Mouse (Mus musculus): ENCODE results near the gene Gm16253. TPM values are rescaled to one million over a fixed set of nuclear protein-coding genes. Genes with fewer than 3 reads are reported as not detected.

The Gm16253 gene
- polyA plus RNA-seq, 1 experiment from 2014 or later = not detected

DNA sequence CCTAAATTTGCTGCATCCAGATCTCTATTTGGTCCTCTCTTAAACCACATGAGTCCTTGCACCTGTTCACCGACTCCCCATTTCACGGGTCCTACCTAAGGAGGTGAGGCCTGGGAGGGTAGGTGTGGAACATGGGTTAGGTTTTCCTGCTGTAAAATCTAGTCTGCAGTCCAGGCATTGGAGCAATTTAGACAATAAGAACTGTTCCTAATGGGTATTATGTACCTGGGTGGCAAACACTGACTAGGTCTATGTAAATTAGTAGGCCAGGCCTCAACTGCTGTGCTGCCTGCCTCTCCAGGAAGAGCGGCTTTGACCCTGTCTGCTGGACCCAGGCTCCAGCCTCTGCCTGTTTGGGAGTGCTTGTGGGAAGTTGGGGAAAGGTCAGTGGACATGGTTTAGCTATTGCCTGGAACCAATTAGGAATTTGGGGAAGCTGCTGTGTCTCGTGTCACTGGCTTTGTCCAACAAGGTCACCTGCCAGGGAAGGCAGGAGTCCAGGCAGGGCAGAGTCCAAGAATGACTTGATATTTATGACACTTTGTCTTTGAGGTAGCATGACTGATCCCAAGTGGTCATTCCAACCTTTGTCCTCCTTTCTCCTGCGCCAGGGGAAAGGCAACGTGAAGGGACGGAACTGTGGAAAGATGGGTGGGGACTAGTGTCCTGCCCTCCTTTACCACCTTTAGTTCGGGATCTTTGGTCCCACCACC is 1.4 kb upstream of the Gm16253 start:
- no peak for DNase-seq (ENCODE audit: low spot score)
- Histone ChIP-seq H3K36me3 (ENCODE audit: insufficient read depth, low read length) (no peaks in the 10 kb centered on the region), H3K27ac (peak overlapping the region; percentile 90), H3K27me3 (ENCODE audit: insufficient read depth, low read length) (no peaks in the 10 kb centered on the region), H3K4me2 (ENCODE audit: low read length) (peak overlapping the region; percentile 19; the same call in 1 of the 2 replicates), H3K4me1 (replicated peaks; ENCODE audit: insufficient read depth, low read length) (peaks cover 17% of the 10 kb centered on the region; the same call in 1 of the 2 replicates), H3K9me3 (replicated peaks; ENCODE audit: low read length) (no peaks in the 10 kb centered on the region), H3K4me3 (replicated peaks; ENCODE audit: low read depth, low read length) (no peak overlapping the region), H3K9ac (ENCODE audit: low read depth, low read length) (no peak overlapping the region)
- TF ChIP-seq CTCF (IDR thresholded peaks at IDR 0.05; ENCODE audit: low read depth) = no peak
- 74% methylated on average over 8 of the region's 8 CpGs for WGBS
- ATAC-seq (replicated peaks; ENCODE audit: low FRiP score, low read depth) = 0 out of 2 replicates have a peak, but pooled peaks have one; percentile 3

GRCm38 (mm10) chr3:96576005-96576658 is 652 bp upstream of the Gm16253 start:
- no peak for TF ChIP-seq CTCF (IDR thresholded peaks at IDR 0.05; ENCODE audit: low read depth)
- Histone ChIP-seq H3K27me3 (ENCODE audit: insufficient read depth, low read length) (no peaks in the 10 kb centered on the region), H3K27ac (peak overlapping the region; percentile 90), H3K4me2 (ENCODE audit: low read length) (peak overlapping the region; percentile 19), H3K9ac (ENCODE audit: low read depth, low read length) (0 out of 2 replicates have a peak overlapping the region, but pooled peaks have one; percentile 3), H3K9me3 (replicated peaks; ENCODE audit: low read length) (no peaks in the 10 kb centered on the region), H3K4me1 (replicated peaks; ENCODE audit: insufficient read depth, low read length) (peaks cover 17% of the 10 kb centered on the region; the same call in 1 of the 2 replicates), H3K36me3 (ENCODE audit: insufficient read depth, low read length) (no peaks in the 10 kb centered on the region), H3K4me3 (replicated peaks; ENCODE audit: low read depth, low read length) (no peak overlapping the region)
- DNase-seq (ENCODE audit: low spot score) (peak; percentile 97), ATAC-seq (replicated peaks; ENCODE audit: low FRiP score, low read depth) (peak; percentile 50)
- 22% methylated on average over 14 of the region's 14 CpGs for WGBS

DNA sequence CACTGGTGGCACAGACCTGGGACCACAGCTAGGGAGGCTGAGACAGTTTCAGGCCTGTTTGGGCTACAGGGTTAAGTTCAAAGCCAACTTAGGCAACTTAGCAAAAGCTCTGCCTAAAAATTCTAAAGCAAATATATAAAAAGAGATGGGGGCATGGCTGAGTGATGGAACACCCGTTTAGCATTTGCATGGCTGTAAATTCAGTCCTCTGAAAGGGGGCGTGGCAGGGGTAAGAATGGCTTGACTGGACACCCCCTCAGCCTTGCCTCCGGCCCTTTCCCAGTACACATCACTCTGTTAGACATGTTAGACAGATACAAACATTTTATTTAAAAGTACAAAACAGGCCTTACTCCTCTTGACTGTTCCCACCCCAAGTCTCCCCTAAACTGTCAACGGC is 782 bp downstream of the Gm16253 start:
- peak; percentile 80 for DNase-seq (ENCODE audit: low spot score)
- Histone ChIP-seq H3K27me3 (ENCODE audit: insufficient read depth, low read length) (no peaks in the 10 kb centered on the region), H3K9ac (ENCODE audit: low read depth, low read length) (0 out of 2 replicates have a peak overlapping the region, but pooled peaks have one; percentile 42), H3K4me1 (replicated peaks; ENCODE audit: insufficient read depth, low read length) (peaks cover 17% of the 10 kb centered on the region; the same call in 1 of the 2 replicates), H3K36me3 (ENCODE audit: insufficient read depth, low read length) (no peaks in the 10 kb centered on the region), H3K4me3 (replicated peaks; ENCODE audit: low read depth, low read length) (no peak overlapping the region), H3K9me3 (replicated peaks; ENCODE audit: low read length) (no peaks in the 10 kb centered on the region), H3K4me2 (ENCODE audit: low read length) (peak overlapping the region; percentile 19; the same call in 1 of the 2 replicates), H3K27ac (peak overlapping the region; percentile 90)
- TF ChIP-seq CTCF (IDR thresholded peaks at IDR 0.05; ENCODE audit: low read depth) = no peak
- ATAC-seq (replicated peaks; ENCODE audit: low FRiP score, low read depth) = no peak
- 35% methylated on average over 4 of the region's 4 CpGs for WGBS

DNA sequence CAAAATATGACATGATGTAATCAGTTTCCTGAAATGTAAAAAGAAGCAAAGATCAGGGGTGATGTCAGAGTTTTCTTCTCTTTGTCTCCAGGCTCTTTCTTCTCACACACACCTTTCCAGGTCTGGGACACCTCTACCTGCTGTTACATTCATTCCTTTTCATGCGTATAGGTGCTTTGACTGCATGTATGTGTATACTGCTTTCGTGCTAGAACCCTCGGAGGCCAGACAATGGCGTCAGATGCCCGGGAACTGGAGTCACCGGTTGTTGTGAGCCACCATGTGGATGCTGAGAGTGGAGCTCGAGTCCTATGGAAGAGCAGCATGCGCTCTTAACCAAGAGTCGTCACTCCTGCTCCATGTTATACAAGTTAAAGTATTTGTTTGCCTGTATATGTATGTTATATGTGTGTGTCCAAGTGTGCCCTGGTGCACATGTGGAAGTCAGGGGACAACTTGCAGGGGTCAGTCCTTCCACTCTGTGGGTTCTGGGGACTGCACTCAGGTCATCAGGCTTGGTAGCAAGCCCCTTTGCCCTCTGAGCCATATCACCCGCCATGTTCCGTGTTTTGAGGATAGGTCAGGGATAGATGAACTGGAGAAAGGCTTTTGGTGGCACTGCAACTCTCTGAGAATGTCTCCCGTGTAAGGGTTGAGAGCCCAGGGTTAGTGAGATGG is 1.9 kb downstream of the Gm16253 start:
- no peak for DNase-seq (ENCODE audit: low spot score)
- 77% methylated on average over 12 of the region's 12 CpGs for WGBS
- peaks cover 17% of the 10 kb centered on the region; the same call in 1 of the 2 replicates for H3K4me1 ChIP-seq (replicated peaks; ENCODE audit: insufficient read depth, low read length)
- H3K4me3 ChIP-seq (replicated peaks; ENCODE audit: low read depth, low read length) = no peak overlapping the region
- no peaks in the 10 kb centered on the region for H3K9me3 ChIP-seq (replicated peaks; ENCODE audit: low read length)
- peak overlapping the region; percentile 15; the same call in 1 of the 2 replicates for H3K27ac ChIP-seq
- no peaks in the 10 kb centered on the region for H3K27me3 ChIP-seq (ENCODE audit: insufficient read depth, low read length)
- ATAC-seq (replicated peaks; ENCODE audit: low FRiP score, low read depth) = no peak
- H3K4me2 ChIP-seq (ENCODE audit: low read length) = no peak overlapping the region
- H3K36me3 ChIP-seq (ENCODE audit: insufficient read depth, low read length) = no peaks in the 10 kb centered on the region
- TF ChIP-seq CTCF (IDR thresholded peaks at IDR 0.05; ENCODE audit: low read depth) = no peak
- no peak overlapping the region for H3K9ac ChIP-seq (ENCODE audit: low read depth, low read length)

- H3K27me3 ChIP-seq (ENCODE audit: insufficient read depth, low read length) = no peaks in the 10 kb centered on the region
These were observed 2.5 kb downstream of the Gm16253 start for GRCm38 (mm10) chr3:96579239-96579750.

More at GRCm38 (mm10) chr3:96579239-96579750, 2.5 kb downstream of the Gm16253 start:
- ATAC-seq (replicated peaks; ENCODE audit: low FRiP score, low read depth) (no peak), DNase-seq (ENCODE audit: low spot score) (no peak)
- Histone ChIP-seq H3K4me3 (replicated peaks; ENCODE audit: low read depth, low read length) (no peak overlapping the region), H3K4me1 (replicated peaks; ENCODE audit: insufficient read depth, low read length) (peaks cover 17% of the 10 kb centered on the region; the same call in 1 of the 2 replicates), H3K4me2 (ENCODE audit: low read length) (peak overlapping the region; percentile 50; the same call in 1 of the 2 replicates), H3K27ac (no peak overlapping the region), H3K36me3 (ENCODE audit: insufficient read depth, low read length) (no peaks in the 10 kb centered on the region), H3K9me3 (replicated peaks; ENCODE audit: low read length) (no peaks in the 10 kb centered on the region), H3K9ac (ENCODE audit: low read depth, low read length) (no peak overlapping the region)
- 71% methylated on average over 4 of the region's 4 CpGs for WGBS
- no peak for TF ChIP-seq CTCF (IDR thresholded peaks at IDR 0.05; ENCODE audit: low read depth)

Data from kidney, postnatal 0 days (tissue).